Mouse (Mus musculus) kidney, embryonic 14.5 days (tissue): Measurements from ENCODE around the gene Vps37c. TPM values are rescaled to one million over a fixed set of nuclear protein-coding genes. Genes with fewer than 3 reads are reported as not detected.

Source experiments
- ATAC-seq: fragments of 200-750 bp; cut with Nextera tagmentation; 2 replicates; pipeline ENCODE4 v1.8.0; 2017; ENCODE audit warnings: moderate number of reproducible peaks, mild to moderate bottlenecking, moderate TSS enrichment, moderate library complexity; ENCODE audit not compliant: low FRiP score, low TSS enrichment
- H3K27ac ChIP-seq: fragments of 300-500 bp; sonication (generic); 2 replicates; pipeline ENCODE4 v1.5.1; 2014; ENCODE audit warnings: low read depth, mild to moderate bottlenecking, low read length, moderate library complexity, mixed read lengths
- H3K27me3 ChIP-seq: fragments of 300-500 bp; sonication (generic); 2 replicates; pipeline ENCODE4 v1.6.1; 2014; ENCODE audit warnings: mild to moderate bottlenecking, low read length; ENCODE audit not compliant: control insufficient read depth, insufficient read depth
- H3K36me3 ChIP-seq: fragments of 300-500 bp; sonication (generic); 2 replicates; pipeline ENCODE4 v1.6.1; 2014; ENCODE audit warnings: low read length, mixed read lengths; ENCODE audit not compliant: control insufficient read depth, insufficient read depth
- H3K4me1 ChIP-seq: fragments of 300-500 bp; sonication (generic); 2 replicates; pipeline ENCODE4 v1.6.1; 2014; ENCODE audit warnings: low read length, mixed read lengths; ENCODE audit not compliant: control insufficient read depth, insufficient read depth
- H3K4me2 ChIP-seq: fragments of 300-500 bp; sonication (generic); replicated peaks from 2 replicates; pipeline ENCODE4 v1.6.1; 2014; ENCODE audit warnings: low read depth, mild to moderate bottlenecking, low read length
- H3K4me3 ChIP-seq: fragments of 300-500 bp; sonication (generic); 2 replicates; pipeline ENCODE4 v1.5.1; 2014; ENCODE audit warnings: mild to moderate bottlenecking, low read length
- H3K9ac ChIP-seq: fragments of 300-500 bp; sonication (generic); 2 replicates; pipeline ENCODE4 v1.6.1; 2014; ENCODE audit warnings: low read depth, mild to moderate bottlenecking, low read length, moderate library complexity
- H3K9me3 ChIP-seq: fragments of 300-500 bp; sonication (generic); 2 replicates; pipeline ENCODE4 v1.6.1; 2016; ENCODE audit warnings: low read length; ENCODE audit not compliant: control insufficient read depth
- WGBS: fragments of 180-500 bp; shearing (Covaris S2); extraction: QIAGEN DNeasy Blood & Tissue Kit; methylation state at CpG from one replicate; pipeline ENCODE4 v1.1.7; 2014; 5-methylcytosine and 5-hydroxymethylcytosine counted together
- polyA plus RNA-seq: library from polyadenylated mRNA; unstranded; fragments of >200 nt; fragmentation: Nextera tagmentation; extraction: Ambion mirVana; gene quantifications from 2 replicates; pipeline ENCODE4 v1.2.1, GENCODE M21; 2014

Vps37c gene
- polyA plus RNA-seq, 1 experiment from 2014 or later, result 31.7 TPM

DNA sequence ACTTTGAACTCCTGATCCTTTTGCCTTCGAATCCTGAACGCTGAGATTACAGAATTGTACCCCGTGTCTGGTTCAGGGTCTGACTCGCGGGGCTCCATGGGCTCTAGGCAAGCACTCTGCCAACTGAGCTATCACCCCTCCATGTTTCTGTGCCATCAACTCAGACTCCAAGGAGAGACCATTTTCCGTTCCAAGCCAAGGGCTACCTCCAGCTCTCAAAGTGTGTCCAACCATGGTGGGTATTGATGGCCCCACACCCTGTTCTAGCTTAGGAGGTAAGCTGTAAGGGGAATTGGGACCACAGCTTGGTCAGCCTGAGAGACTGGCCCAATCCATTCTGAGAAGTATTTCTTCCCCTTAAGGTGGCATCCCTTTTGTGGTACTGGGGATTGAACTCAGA is 60.8 kb downstream of the Vps37c start:
- no peak for ATAC-seq

DNA sequence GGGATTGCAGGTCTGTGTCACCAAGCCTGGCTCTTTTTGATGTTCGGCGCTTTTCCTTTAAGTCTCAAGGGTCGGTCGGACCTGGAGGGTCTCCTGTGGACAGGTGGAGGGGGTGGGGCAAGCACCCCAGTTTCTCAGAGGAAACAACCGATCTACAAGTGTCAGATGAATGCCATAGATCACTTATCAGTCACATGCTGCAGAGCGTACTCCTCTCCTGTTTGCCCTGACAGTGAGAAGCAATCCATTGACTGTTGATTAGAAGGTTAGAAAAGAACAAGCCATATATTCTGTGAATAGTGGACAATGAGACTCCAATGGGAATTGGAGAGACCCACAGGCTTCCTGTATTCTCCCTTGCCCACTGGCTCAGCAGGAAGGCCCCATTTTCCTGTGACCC is 61.6 kb downstream of the Vps37c start:
- Histone ChIP-seq H3K4me2 (no peak overlapping the region), H3K4me3 (no peak overlapping the region), H3K27ac (no peak overlapping the region), H3K27me3 (no peaks in the 10 kb centered on the region), H3K9ac (no peak overlapping the region), H3K9me3 (no peaks in the 10 kb centered on the region), H3K36me3 (no peaks in the 10 kb centered on the region), H3K4me1 (no peaks in the 10 kb centered on the region)
- ATAC-seq, result no peak
- 85% methylated on average over 6 of the region's 6 CpGs for WGBS

More for the DNA sequence above, 60.8 kb downstream of the Vps37c start:
- H3K9ac ChIP-seq, result no peak overlapping the region
- no peak overlapping the region for H3K4me2 ChIP-seq
- H3K36me3 ChIP-seq, result no peaks in the 10 kb centered on the region
- H3K4me3 ChIP-seq, result no peak overlapping the region
- no peaks in the 10 kb centered on the region for H3K4me1 ChIP-seq
- no peak overlapping the region for H3K27ac ChIP-seq
- no peaks in the 10 kb centered on the region for H3K9me3 ChIP-seq
- no peaks in the 10 kb centered on the region for H3K27me3 ChIP-seq
- 91% methylated on average over 6 of the region's 6 CpGs for WGBS

DNA sequence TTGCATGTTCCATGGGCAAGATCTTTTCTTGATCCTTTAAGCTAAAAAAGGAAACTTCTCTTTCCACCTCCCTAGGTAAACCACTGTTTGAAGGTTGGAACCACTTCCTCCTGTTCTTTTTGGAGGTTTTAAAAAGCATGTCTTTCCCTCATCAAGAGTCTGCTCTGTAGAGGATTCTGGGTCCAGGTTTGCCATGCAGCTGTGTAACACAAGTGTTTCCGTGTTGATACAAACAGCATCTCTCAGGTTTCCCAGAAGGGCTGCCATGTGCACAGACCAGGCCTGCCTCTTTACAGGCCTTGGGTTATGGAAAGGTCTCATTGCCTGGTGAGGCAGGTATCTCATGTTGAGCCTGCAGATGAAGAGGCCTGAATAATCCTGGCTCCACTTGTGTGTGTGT is 63.1 kb downstream of the Vps37c start:
- 84% methylated on average over 1 of the region's 1 CpGs for WGBS
- no peak for ATAC-seq
- H3K4me2 ChIP-seq, result no peak overlapping the region

DNA sequence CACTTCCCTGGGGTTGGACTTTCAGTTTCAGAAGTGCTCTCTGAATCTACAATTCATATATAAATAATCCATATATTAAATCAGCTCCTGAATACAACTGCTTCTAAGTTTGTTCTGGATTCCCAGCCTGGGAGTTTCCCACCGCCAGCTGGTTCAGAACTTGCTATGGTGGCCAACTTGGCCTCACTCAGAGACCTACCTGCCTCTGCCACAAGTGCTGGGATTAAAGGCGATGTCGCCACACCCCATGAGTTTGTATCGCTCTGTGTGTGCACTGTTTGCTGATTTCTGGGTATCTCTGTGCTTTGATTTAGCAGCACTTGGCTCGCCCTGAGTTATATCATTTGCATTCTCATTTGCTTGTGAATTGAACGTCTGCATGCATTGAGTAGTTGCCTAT is 63.6 kb downstream of the Vps37c start:
- Histone ChIP-seq H3K36me3 (no peaks in the 10 kb centered on the region), H3K9me3 (no peaks in the 10 kb centered on the region), H3K4me2 (no peak overlapping the region), H3K4me3 (no peak overlapping the region), H3K4me1 (no peaks in the 10 kb centered on the region), H3K27me3 (no peaks in the 10 kb centered on the region), H3K27ac (no peak overlapping the region), H3K9ac (no peak overlapping the region)
- whole genome bisulfite sequencing, result 93% methylated on average over 6 of the region's 6 CpGs
- ATAC-seq, result no peak

More for the DNA sequence above, 63.1 kb downstream of the Vps37c start:
- Histone ChIP-seq H3K36me3 (no peaks in the 10 kb centered on the region), H3K4me1 (no peaks in the 10 kb centered on the region), H3K9me3 (no peaks in the 10 kb centered on the region), H3K27me3 (no peaks in the 10 kb centered on the region), H3K4me3 (no peak overlapping the region), H3K9ac (no peak overlapping the region), H3K27ac (no peak overlapping the region)

DNA sequence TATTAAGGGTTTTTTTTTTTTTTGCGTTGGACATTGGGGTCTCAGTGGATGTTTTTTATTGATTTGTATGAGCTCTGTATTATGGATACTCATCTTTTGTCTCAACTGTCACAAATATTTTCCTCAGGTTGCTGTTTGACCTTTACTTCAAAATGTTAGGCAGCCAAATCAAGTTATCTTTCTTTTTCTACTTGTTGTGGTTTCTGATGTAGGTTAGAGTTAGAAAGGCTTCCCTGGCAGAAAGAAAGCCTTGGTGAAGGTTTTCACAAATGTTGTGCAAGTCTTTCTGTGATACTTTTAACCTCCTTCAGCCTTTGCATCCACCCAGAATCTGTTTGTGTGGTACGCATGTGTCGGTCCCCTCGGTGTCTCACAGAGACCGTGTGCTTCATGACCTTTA is 64.1 kb downstream of the Vps37c start:
- 95% methylated on average over 5 of the region's 5 CpGs for WGBS

DNA sequence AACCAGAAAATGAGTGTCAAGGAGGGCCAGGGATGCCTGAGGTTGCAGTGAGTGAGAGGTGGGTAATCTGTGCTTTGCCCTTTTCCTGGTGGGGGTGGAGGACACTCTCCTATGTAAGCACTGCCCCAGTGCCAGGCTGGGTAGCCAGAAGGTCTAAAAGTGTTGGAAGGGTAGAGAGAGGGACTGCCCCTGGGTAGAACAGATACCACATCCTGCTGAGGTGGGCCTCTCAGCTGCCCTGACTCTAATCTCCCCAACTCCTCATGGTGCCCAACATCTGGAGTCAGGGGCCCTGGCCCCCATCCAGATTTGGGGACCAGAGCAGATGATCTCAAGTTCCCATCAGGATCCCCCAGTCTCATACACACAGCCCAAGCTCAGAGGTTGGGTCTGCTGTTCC is 68.6 kb downstream of the Vps37c start:
- no peak for ATAC-seq
- H3K4me1 ChIP-seq, result no peaks in the 10 kb centered on the region
- no peak overlapping the region for H3K4me2 ChIP-seq
- H3K27me3 ChIP-seq, result no peaks in the 10 kb centered on the region
- H3K9ac ChIP-seq, result no peak overlapping the region
- H3K4me3 ChIP-seq, result no peak overlapping the region
- no peaks in the 10 kb centered on the region for H3K9me3 ChIP-seq
- H3K36me3 ChIP-seq, result no peaks in the 10 kb centered on the region
- no peak overlapping the region for H3K27ac ChIP-seq

More for the DNA sequence above, 64.1 kb downstream of the Vps37c start:
- ATAC-seq, result no peak
- Histone ChIP-seq H3K9me3 (no peaks in the 10 kb centered on the region), H3K9ac (no peak overlapping the region), H3K36me3 (no peaks in the 10 kb centered on the region), H3K4me2 (no peak overlapping the region), H3K4me3 (no peak overlapping the region), H3K27me3 (no peaks in the 10 kb centered on the region), H3K4me1 (no peaks in the 10 kb centered on the region), H3K27ac (no peak overlapping the region)

DNA sequence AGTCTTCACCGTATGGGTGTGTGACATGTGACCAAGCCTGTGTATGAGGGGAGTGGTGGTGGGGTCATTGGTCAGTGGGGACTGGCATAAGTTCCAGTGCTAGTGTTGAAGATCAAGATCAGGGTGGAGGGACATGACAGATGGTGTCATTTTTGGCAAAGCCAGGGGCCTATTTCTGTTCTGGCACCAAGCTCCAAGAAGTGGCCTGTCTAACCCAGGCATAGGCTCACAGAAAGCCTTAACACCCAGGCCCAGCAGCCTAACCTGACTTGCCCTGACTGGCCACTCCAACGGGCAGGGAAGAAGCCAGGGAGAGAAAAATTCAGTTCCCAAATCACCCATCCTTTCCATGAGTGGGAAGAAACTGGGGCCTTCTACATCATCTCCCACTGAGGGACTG is 69.0 kb downstream of the Vps37c start:
- H3K4me1 ChIP-seq, result no peaks in the 10 kb centered on the region
- H3K27me3 ChIP-seq, result no peaks in the 10 kb centered on the region
- WGBS, result 83% methylated on average over 2 of the region's 2 CpGs
- H3K27ac ChIP-seq, result no peak overlapping the region
- H3K4me3 ChIP-seq, result no peak overlapping the region
- H3K9me3 ChIP-seq, result no peaks in the 10 kb centered on the region
- H3K9ac ChIP-seq, result no peak overlapping the region
- ATAC-seq, result no peak
- no peak overlapping the region for H3K4me2 ChIP-seq
- no peaks in the 10 kb centered on the region for H3K36me3 ChIP-seq

DNA sequence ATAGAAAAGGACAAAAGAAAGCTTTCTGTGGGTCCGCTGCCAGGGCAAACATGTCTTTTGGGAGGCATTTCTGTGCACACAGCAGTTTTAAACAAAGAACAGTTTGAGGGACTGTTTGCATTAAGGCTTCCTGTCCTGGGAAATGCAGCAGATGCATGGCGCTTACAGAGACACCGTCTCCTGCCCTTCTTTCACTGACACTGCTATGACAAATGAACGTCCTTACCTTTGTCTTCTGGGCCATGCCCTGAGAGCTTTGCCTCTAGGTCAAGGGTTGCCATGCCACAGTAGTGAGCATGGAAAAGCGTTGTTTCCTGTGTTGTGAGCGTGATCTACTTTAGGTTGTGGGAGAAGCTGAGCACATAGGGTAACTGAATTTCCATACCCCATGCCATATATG is 70.2 kb downstream of the Vps37c start:
- H3K27ac ChIP-seq, result no peak overlapping the region
- H3K9me3 ChIP-seq, result no peaks in the 10 kb centered on the region
- no peak overlapping the region for H3K4me3 ChIP-seq
- no peak for ATAC-seq
- H3K4me1 ChIP-seq, result no peaks in the 10 kb centered on the region
- no peaks in the 10 kb centered on the region for H3K27me3 ChIP-seq
- H3K36me3 ChIP-seq, result no peaks in the 10 kb centered on the region
- no peak overlapping the region for H3K4me2 ChIP-seq
- 65% methylated on average over 6 of the region's 6 CpGs for WGBS
- H3K9ac ChIP-seq, result no peak overlapping the region

DNA sequence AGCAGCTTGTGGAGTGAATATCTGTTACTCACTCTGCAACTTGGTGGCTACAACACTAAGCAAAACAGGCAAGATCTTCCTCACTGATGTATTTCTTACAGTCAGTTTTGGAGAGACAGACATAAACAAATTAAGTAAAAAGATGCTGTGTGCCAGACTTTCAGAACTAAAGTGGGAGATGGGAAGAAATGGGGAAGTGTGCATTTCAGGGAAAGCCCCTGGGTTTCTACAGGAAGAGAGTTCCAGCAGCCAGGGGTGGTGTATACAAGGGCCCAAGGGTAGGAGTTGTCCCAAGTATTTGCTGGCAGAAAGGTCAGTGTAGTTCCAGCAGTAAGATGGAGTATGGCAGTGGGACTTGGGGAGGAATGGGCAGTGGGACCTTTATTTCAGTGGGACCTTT is 71.0 kb downstream of the Vps37c start:
- no peak for ATAC-seq
- Histone ChIP-seq H3K27me3 (no peaks in the 10 kb centered on the region), H3K4me2 (no peak overlapping the region), H3K36me3 (no peaks in the 10 kb centered on the region), H3K4me1 (no peaks in the 10 kb centered on the region), H3K9me3 (no peaks in the 10 kb centered on the region), H3K9ac (no peak overlapping the region), H3K4me3 (no peak overlapping the region), H3K27ac (no peak overlapping the region)
